Mouse (Mus musculus): ENCODE results near the gene Zfp383.

DNA sequence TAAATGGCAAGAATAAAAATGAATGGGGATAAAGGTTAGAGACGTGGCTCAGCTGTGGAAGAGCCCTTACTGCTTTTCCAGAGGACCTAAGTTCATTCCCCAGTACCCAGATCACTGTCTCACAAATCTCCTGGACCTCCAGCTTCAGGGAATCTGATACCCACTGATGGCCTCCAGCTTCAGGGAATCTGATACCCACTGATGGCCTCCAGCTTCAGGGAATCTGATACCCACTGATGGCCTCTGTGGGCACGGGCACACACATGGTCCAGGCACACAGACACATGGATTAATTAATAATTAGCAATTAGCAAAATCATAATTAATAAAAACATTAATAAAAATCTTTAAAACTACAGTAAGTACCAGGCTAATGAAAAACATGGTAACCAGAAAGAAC lies 14.8 kb downstream of the Zfp383 start:
- TF ChIP-seq CTCF (IDR thresholded peaks at IDR 0.05; ENCODE audit: insufficient read depth, low read depth, low read length) (no peak), POLR2A (IDR thresholded peaks at IDR 0.05; ENCODE audit: insufficient read depth, low read depth, low read length) (no peak)

Data from olfactory bulb, adult 2 months (tissue).